ENCODE assay signal across 17 mouse cellular contexts in genomic region chr15:30962421-30963160, GRCm38 (mm10).
DNase-seq lines count a peak whose midpoint lies in the region; ATAC-seq lines count a peak whose summit lies in the region.
"Had no signal": no experiment of that assay in that cellular context is flagged by ENCODE, and none has a peak within 500 bp of the region (broad histone marks: within the 10 kb centered on the region; RNA-seq: fewer than 3 reads in every experiment).

No protein-coding gene starts in this region.

- no peak for ATAC-seq in megakaryocyte, adult 5-6 weeks (ENCODE audit: poor library complexity, severe bottlenecking)
- ATAC-seq: hindbrain, embryonic 16.5 days; intestine, postnatal 0 days; Patski had no signal

- DNase-seq in layer of hippocampus, adult 11-12 months (ENCODE audit: low spot score) = peak; percentile 30
- no peak for DNase-seq in layer of hippocampus, postnatal 36 days
- peak; percentile 83 for DNase-seq in brain, adult 2 months (ENCODE audit: low read depth, low spot score)
- DNase-seq in cerebellum, adult 11-12 months = peak; percentile 59
- DNase-seq in cerebellum, postnatal 10 days = peak; percentile 76 to 82
- no peak for DNase-seq in right cerebral cortex, adult 18-20 months
- no peak for DNase-seq in right cerebral cortex, postnatal 10 days (ENCODE audit: low spot score in 2 of 2)
- DNase-seq: B cell, adult 2 months; embryo, embryonic 11 days; gastrocnemius, adult 2 months; kidney, postnatal 36 days; right cerebral cortex, postnatal 14 days; thymus, postnatal 14 days had no signal

Comparison
In these comparisons a context has a peak if more than half of its experiments do, and no peak if none do; other contexts are left out.
1. DNase-seq: peak in layer of hippocampus, adult 11-12 months (single experiment), brain, adult 2 months (single experiment), cerebellum, adult 11-12 months (single experiment) and cerebellum, postnatal 10 days (2 of 2); none in layer of hippocampus, postnatal 36 days (0 of 2), right cerebral cortex, adult 18-20 months (single experiment) and right cerebral cortex, postnatal 10 days (0 of 2).